Mouse (Mus musculus): ENCODE data around the gene Nisch. TPM values are rescaled to one million over a fixed set of nuclear protein-coding genes. Genes with fewer than 3 reads are reported as not detected.

Gene Nisch
- total RNA-seq (2012; rRNA removed) (76.1 and 85.2 TPM in 2 replicates), total RNA-seq (2014; rRNA removed) (43.1 and 46.3 TPM in 2 replicates), polyA plus RNA-seq (2012; ENCODE audit: insufficient read length, low read depth) (149 and 180 TPM in 2 replicates)

DNA sequence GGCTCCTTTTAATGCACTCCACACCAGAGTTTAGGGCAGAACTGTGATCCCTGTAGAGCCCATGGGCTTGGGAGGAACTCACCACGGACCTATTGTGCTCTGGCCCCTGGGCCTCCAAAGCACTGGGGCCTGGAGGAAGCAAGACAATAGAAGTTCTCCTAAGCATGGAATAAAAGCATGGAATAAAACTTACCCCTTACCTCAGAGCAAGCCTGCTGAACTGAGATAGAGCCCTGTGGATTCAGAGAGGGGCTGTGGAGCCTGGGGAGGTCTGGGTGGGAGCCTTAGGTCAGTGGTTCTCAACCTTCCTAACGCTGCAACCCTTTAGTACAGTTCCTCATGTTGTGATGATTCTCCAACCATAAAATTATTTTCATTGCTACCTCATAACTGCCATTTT, at the start of gene Nisch:
Gene Nisch, minus strand, starts transcription at position 101 of the 400 bp plus-strand sequence.
- no peak within 1 kb of the TSS for H3K27ac ChIP-seq (ENCODE audit: insufficient read depth, low read depth)
- peaks cover 12 to 30% of the 10 kb centered on the region in 2 experiments for H3K4me1 ChIP-seq (ENCODE audit: control insufficient read depth in 1 of 2, insufficient read depth in 2 of 2)
- H3K4me3 ChIP-seq (replicated peaks in 1 of 3; ENCODE audit: low read depth in 2 of 3, low read length in 2 of 3, poor library complexity in 1 of 3): peak within 1 kb of the TSS in 2 of 3 experiments; percentile 33 to 37
- DNase-seq (ENCODE audit: extremely low read depth): no peak
- H3K9ac ChIP-seq (ENCODE audit: insufficient read depth, low read depth): peak within 1 kb of the TSS; percentile 5; the same call in 1 of the 2 replicates
- H3K36me3 ChIP-seq (replicated peaks in 1 of 2; ENCODE audit: control insufficient read depth in 1 of 2, insufficient read depth in 1 of 2, low read length in 1 of 2): peaks cover 0 to 1% of the 10 kb centered on the region in 2 experiments
- in situ Hi-C loops (cut with MboI; ENCODE audit: low pct_ligation_motif_present, low pct_unique_long_range_greater_than_20kb, low sequenced_read_pairs) (loop anchor here (5.0 kb wide), 1 partner anchor 35 kb away; the partner anchor contains the start of genes Bap1 and Phf7), dilution Hi-C loops (cut with MboI; ENCODE audit: extremely low pct_ligation_motif_present, extremely low pct_unique_long_range_greater_than_20kb, low sequenced_read_pairs) (no loop called here)
- peaks cover 11% of the 10 kb centered on the region for H3K27me3 ChIP-seq (replicated peaks)
- no peaks in the 10 kb centered on the region for H3K79me2 ChIP-seq (replicated peaks; ENCODE audit: control insufficient read depth, extremely low read depth, insufficient read depth, poor library complexity, severe bottlenecking)
- H3K4me2 ChIP-seq (ENCODE audit: insufficient read depth, low read depth, poor library complexity, severe bottlenecking): peak within 1 kb of the TSS; percentile 18; the same call in 1 of the 2 replicates
- no peaks in the 10 kb centered on the region for H3K9me3 ChIP-seq (replicated peaks; ENCODE audit: low read length)
- TF ChIP-seq MXI1 (IDR thresholded peaks at IDR 0.05; ENCODE audit: low read depth, low read length) (no peak), EP300 (IDR thresholded peaks at IDR 0.05; ENCODE audit: low read length) (no peak), JUND (conservative IDR thresholded peaks at IDR 0.05; ENCODE audit: low read depth, low read length) (no peak), BHLHE40 (IDR thresholded peaks at IDR 0.05; ENCODE audit: low read depth, low read length) (no peak), ZMIZ1 (IDR thresholded peaks at IDR 0.05; ENCODE audit: low read depth, low read length) (no peak)

DNA sequence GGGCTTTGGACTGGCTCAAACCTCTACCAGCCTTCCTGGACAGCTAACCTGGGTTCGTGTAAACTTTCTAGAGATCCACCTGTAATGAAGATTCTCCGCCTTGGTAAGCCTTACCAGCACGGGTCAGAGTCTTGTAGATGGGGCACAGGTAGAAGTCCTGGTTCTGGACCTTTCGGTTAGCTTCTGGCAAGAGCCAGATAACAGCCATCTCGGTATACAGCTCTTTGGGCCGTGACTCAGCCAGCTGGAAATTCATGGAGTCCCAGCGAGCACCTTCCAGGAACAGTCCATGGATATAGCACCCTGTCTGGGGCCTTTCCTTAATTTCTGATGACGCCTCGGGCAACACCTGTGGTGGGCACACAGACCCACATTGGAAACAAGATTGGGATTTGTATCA, 44.2 kb upstream of the Nisch start:
- H3K9ac ChIP-seq (ENCODE audit: insufficient read depth, low read depth): no peak overlapping the region
- no peak overlapping the region for H3K4me2 ChIP-seq (ENCODE audit: insufficient read depth, low read depth, poor library complexity, severe bottlenecking)
- no peaks in the 10 kb centered on the region for H3K27me3 ChIP-seq (replicated peaks)
- H3K27ac ChIP-seq (ENCODE audit: insufficient read depth, low read depth): no peak overlapping the region
- H3K4me1 ChIP-seq (ENCODE audit: control insufficient read depth in 1 of 2, insufficient read depth in 2 of 2): no peaks in the 10 kb centered on the region
- H3K36me3 ChIP-seq (replicated peaks in 1 of 2; ENCODE audit: control insufficient read depth in 1 of 2, insufficient read depth in 1 of 2, low read length in 1 of 2): peaks cover 53 to 83% of the 10 kb centered on the region in 2 experiments
- no peak for TF ChIP-seq CHD1 (IDR thresholded peaks at IDR 0.05; ENCODE audit: low read depth, low read length)
- no peak for TF ChIP-seq SMC3 (IDR thresholded peaks at IDR 0.05; ENCODE audit: low read depth, low read length)
- no peak for TF ChIP-seq EP300 (IDR thresholded peaks at IDR 0.05; ENCODE audit: low read length)
- TF ChIP-seq ELF1 (IDR thresholded peaks at IDR 0.05; ENCODE audit: low read depth, low read length): no peak
- no peak for TF ChIP-seq CHD2 (IDR thresholded peaks at IDR 0.05; ENCODE audit: low read length)
- TF ChIP-seq MEF2A (IDR thresholded peaks at IDR 0.05; ENCODE audit: borderline replicate concordance, low read depth, low read length): no peak
- TF ChIP-seq CTCF (conservative IDR thresholded peaks at IDR 0.05 in 1 of 2, IDR thresholded peaks at IDR 0.05 in 1 of 2; ENCODE audit: low read depth in 2 of 2, low read length in 2 of 2): no peak
- no peak for TF ChIP-seq NELFE (IDR thresholded peaks at IDR 0.05; ENCODE audit: low read depth, low read length)
- H3K79me2 ChIP-seq (replicated peaks; ENCODE audit: control insufficient read depth, extremely low read depth, insufficient read depth, poor library complexity, severe bottlenecking): no peaks in the 10 kb centered on the region
- DNase-seq (ENCODE audit: extremely low read depth): no peak
- no peak overlapping the region for H3K4me3 ChIP-seq (replicated peaks in 1 of 3; ENCODE audit: low read depth in 2 of 3, low read length in 2 of 3, poor library complexity in 1 of 3)
- in situ Hi-C loops (cut with MboI; ENCODE audit: low pct_ligation_motif_present, low pct_unique_long_range_greater_than_20kb, low sequenced_read_pairs) (no loop called here), dilution Hi-C loops (cut with MboI; ENCODE audit: extremely low pct_ligation_motif_present, extremely low pct_unique_long_range_greater_than_20kb, low sequenced_read_pairs) (no loop called here)
- H3K9me3 ChIP-seq (replicated peaks; ENCODE audit: low read length): no peaks in the 10 kb centered on the region

- in situ Hi-C loops (cut with MboI; ENCODE audit: low pct_ligation_motif_present, low pct_unique_long_range_greater_than_20kb, low sequenced_read_pairs) (no loop called here), dilution Hi-C loops (cut with MboI; ENCODE audit: extremely low pct_ligation_motif_present, extremely low pct_unique_long_range_greater_than_20kb, low sequenced_read_pairs) (no loop called here)
- TF ChIP-seq SIN3A (IDR thresholded peaks at IDR 0.05; ENCODE audit: low read length) (no peak), CTCF (conservative IDR thresholded peaks at IDR 0.05 in 1 of 2, IDR thresholded peaks at IDR 0.05 in 1 of 2; ENCODE audit: low read depth in 2 of 2, low read length in 2 of 2) (no peak), MYC (IDR thresholded peaks at IDR 0.05; ENCODE audit: low read depth, low read length) (no peak), ZNF384 (IDR thresholded peaks at IDR 0.05; ENCODE audit: low read depth, low read length) (no peak), RAD21 (IDR thresholded peaks at IDR 0.05; ENCODE audit: low read depth, low read length) (no peak), ZMIZ1 (IDR thresholded peaks at IDR 0.05; ENCODE audit: low read depth, low read length) (no peak)
- H3K27me3 ChIP-seq (replicated peaks): no peaks in the 10 kb centered on the region
- H3K79me2 ChIP-seq (replicated peaks; ENCODE audit: control insufficient read depth, extremely low read depth, insufficient read depth, poor library complexity, severe bottlenecking): no peaks in the 10 kb centered on the region
- H3K4me2 ChIP-seq (ENCODE audit: insufficient read depth, low read depth, poor library complexity, severe bottlenecking): no peak overlapping the region
- no peak overlapping the region for H3K4me3 ChIP-seq (replicated peaks in 1 of 3; ENCODE audit: low read depth in 2 of 3, low read length in 2 of 3, poor library complexity in 1 of 3)
- H3K9ac ChIP-seq (ENCODE audit: insufficient read depth, low read depth): no peak overlapping the region
- no peak for DNase-seq (ENCODE audit: extremely low read depth)
- no peaks in the 10 kb centered on the region for H3K9me3 ChIP-seq (replicated peaks; ENCODE audit: low read length)
- peaks cover 58 to 89% of the 10 kb centered on the region in 2 experiments for H3K36me3 ChIP-seq (replicated peaks in 1 of 2; ENCODE audit: control insufficient read depth in 1 of 2, insufficient read depth in 1 of 2, low read length in 1 of 2)
- no peaks in the 10 kb centered on the region for H3K4me1 ChIP-seq (ENCODE audit: control insufficient read depth in 1 of 2, insufficient read depth in 2 of 2)
- no peak overlapping the region for H3K27ac ChIP-seq (ENCODE audit: insufficient read depth, low read depth)
Measured at GRCm38 (mm10) chr14:31260374-31260773, 43.6 kb upstream of the Nisch start.
